Mouse (Mus musculus) C2C12 (cell line): Measurements from ENCODE around the gene Abcd1. TPM values are rescaled to one million over a fixed set of nuclear protein-coding genes. Genes with fewer than 3 reads are reported as not detected.

ENCODE experiments used
- H3K27me3 ChIP-seq: one replicate; pipeline ENCODE4 v1.6.1; 2011; ENCODE audit not compliant: control insufficient read depth, insufficient read depth, insufficient read length
- H3K36me3 ChIP-seq: one replicate; pipeline ENCODE4 v1.6.1; 2011; ENCODE audit not compliant: control insufficient read depth, insufficient read depth
- H3K4me3 ChIP-seq: one replicate; pipeline ENCODE4 v1.5.1; 2011; ENCODE audit warnings: mild to moderate bottlenecking, control low read depth; ENCODE audit not compliant: poor library complexity, insufficient read depth, severe bottlenecking
- H3K79me2 ChIP-seq: one replicate; pipeline ENCODE4 v1.6.1; 2011; ENCODE audit not compliant: control insufficient read depth, insufficient read depth
- H3K79me3 ChIP-seq: one replicate; pipeline ENCODE4 v1.6.1; 2011; ENCODE audit warnings: low read depth, control low read depth
- H3ac ChIP-seq: one replicate; pipeline ENCODE3; 2011; ENCODE audit warnings: low read depth; ENCODE audit not compliant: control insufficient read depth, insufficient read length
- CEBPB ChIP-seq: IDR thresholded peaks from one replicate; pipeline ENCODE4 v1.6.1; 2011; ENCODE audit warnings: low read depth, mild to moderate bottlenecking, control low read depth, moderate library complexity
- CTCF ChIP-seq: IDR thresholded peaks from one replicate; pipeline ENCODE4 v1.5.1; 2011; ENCODE audit not compliant: control insufficient read depth, insufficient read depth, insufficient read length
- FOSL1 ChIP-seq: IDR thresholded peaks from one replicate; pipeline ENCODE4 v1.8.0; 2011; ENCODE audit warnings: mild to moderate bottlenecking, low read length; ENCODE audit not compliant: poor library complexity, insufficient read depth, severe bottlenecking
- MAX ChIP-seq: IDR thresholded peaks from one replicate; pipeline ENCODE4 v1.6.1; 2011; ENCODE audit warnings: mild to moderate bottlenecking, control low read depth
- MYOD1 ChIP-seq: IDR thresholded peaks from one replicate; pipeline ENCODE4 v1.6.1; 2011; ENCODE audit warnings: low read depth; ENCODE audit not compliant: control insufficient read depth, insufficient read length
- MYOG ChIP-seq: IDR thresholded peaks from one replicate; pipeline ENCODE4 v1.6.1; 2011; ENCODE audit not compliant: control insufficient read depth, insufficient read length; ENCODE audit errors: extremely low read depth
- USF1 ChIP-seq: IDR thresholded peaks from one replicate; pipeline ENCODE4 v1.6.1; 2011; ENCODE audit warnings: low read depth, mild to moderate bottlenecking, control low read depth, moderate library complexity
- polyA plus RNA-seq: library from polyadenylated mRNA; unstranded; fragments of >200 nt; fragmentation: generic; extraction: Trizol; gene quantifications from one replicate; pipeline ENCODE4 v1.2.1, GENCODE M21; 2012; ENCODE audit warnings: missing spikeins

Gene Abcd1
- polyA plus RNA-seq, 1 experiment = 7.6 TPM

DNA sequence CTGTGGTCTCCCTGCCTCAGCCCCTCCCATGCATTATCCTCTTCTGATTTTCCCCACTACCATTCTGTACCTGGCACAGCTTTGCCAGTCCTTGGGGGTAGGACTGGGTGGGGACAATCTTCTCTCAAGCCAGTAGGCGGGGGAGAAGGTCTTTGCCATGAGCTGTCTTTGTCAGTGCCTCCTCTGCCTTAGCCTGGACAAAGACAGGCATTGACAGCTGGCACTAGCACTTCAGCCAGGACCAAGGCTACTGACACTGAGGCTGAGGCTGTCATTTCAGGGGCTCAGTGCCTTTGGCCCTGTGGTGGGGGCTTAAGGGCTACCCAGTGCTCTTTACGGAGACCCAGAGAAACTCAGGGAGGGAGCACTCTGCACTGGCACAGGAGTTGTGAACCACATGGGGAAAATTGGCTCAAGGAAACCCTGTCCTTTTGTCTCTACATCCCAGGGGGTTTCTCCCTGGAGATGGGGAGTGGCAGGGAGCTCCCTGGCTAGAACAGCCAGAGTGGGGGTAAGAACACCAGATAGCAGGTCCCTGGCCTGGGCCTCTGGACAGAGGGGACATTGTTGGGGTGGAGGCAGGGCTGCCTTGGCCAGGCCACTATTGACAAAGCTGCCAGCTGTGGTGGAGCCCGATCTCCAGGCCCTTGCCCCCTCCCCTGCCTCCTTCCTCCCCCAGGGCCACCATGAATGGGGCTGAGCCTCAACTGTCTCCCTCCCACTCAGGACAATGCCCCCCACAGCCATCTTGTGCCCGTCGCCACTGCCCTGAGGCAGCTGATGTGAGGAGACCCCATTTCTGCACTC lies 40.1 kb downstream of the Abcd1 start, which contains the start of gene Plxnb3:
Gene Plxnb3, plus strand, starts transcription at position 757 of the 807 bp plus-strand sequence.
- Histone ChIP-seq H3ac (no peak within 1 kb of the TSS), H3K4me3 (no peak within 1 kb of the TSS), H3K79me2 (no peaks in the 10 kb centered on the region), H3K79me3 (no peaks in the 10 kb centered on the region), H3K36me3 (no peaks in the 10 kb centered on the region), H3K27me3 (no peaks in the 10 kb centered on the region)
- TF ChIP-seq USF1 (no peak), MAX (no peak), MYOD1 (no peak), FOSL1 (no peak), CEBPB (no peak), MYOG (no peak), CTCF (no peak)

DNA sequence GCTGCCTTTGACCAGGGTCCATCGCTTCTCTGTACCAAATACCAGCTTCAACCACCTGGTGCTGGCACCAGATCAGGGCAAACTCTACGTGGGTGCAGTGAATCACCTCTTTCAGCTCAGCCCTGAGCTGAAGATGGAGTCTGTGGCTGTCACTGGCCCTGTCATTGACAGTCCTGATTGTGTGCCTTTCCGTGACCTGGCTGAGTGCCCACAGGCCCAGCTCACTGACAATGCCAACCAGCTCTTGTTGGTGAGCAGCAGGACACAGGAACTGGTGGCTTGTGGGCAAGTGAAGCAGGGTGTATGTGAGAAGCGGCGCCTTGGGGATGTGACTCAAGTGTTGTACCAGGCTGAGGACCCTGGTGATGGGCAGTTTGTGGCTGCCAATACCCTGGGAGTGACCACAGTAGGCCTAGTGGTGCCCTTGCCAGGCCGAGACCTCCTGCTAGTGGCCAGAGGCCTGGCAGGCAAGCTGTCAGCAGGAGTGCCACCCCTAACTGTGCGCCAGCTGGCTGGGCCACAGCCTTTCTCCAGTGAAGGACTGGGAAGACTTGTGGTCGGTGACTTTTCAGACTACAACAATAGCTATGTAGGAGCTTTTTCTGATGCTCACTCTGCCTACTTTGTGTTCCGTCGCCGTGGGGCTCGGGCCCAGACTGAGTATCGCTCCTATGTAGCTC lies 42.4 kb downstream of the Abcd1 start:
- peaks cover under 1% of the 10 kb centered on the region for H3K27me3 ChIP-seq
- TF ChIP-seq MAX (no peak), USF1 (no peak), CTCF (no peak), CEBPB (no peak), MYOG (no peak), MYOD1 (no peak), FOSL1 (no peak)

DNA sequence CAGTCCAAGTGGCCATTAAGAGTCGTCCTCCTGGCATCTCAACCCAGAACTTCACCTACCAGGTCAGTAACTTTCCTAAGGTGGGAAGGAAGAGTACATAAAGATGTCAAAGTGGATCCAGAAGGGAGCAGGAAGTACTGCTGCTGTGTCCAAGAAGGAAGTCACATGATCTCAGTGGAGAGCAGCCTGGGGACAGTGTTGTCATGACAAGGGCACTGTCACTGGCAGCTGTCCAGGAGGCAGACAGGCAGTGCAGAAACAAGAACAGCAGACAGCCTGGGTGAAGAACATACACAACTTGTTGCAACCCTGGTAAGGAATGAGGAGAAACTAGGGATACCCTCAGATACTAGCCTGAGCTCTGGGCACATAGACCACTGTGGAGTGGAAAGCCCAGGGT lies 48.9 kb downstream of the Abcd1 start:
- Histone ChIP-seq H3K79me2 (no peaks in the 10 kb centered on the region), H3K27me3 (peaks cover 4% of the 10 kb centered on the region), H3K4me3 (no peak overlapping the region), H3K79me3 (no peaks in the 10 kb centered on the region), H3ac (no peak overlapping the region), H3K36me3 (no peaks in the 10 kb centered on the region)
- TF ChIP-seq MAX = no peak
- no peak for TF ChIP-seq USF1

More for the DNA sequence above, 42.4 kb downstream of the Abcd1 start:
- Histone ChIP-seq H3ac (no peak overlapping the region), H3K79me2 (no peaks in the 10 kb centered on the region), H3K4me3 (no peak overlapping the region), H3K36me3 (no peaks in the 10 kb centered on the region), H3K79me3 (no peaks in the 10 kb centered on the region)

DNA sequence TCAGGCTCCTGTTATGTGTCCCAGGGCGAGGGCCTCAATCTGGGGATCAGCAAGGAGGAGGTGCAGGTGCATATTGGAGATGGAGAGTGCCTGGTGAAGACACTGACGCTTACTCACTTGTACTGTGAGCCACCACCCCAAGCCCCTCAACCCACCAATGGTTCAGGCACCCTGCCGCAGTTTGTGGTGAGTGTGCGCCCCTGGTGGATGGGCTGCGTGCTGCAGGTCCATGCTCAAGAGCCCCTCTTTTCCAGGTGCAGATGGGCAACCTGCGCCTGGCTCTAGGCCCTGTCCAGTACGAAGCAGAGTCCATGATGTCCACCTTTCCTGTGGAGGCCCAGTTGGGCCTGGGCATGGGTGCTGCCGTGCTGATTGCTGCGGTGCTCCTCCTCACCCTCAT lies 50.9 kb downstream of the Abcd1 start:
- Histone ChIP-seq H3K4me3 (no peak overlapping the region), H3K27me3 (peaks cover 4% of the 10 kb centered on the region), H3ac (no peak overlapping the region), H3K36me3 (no peaks in the 10 kb centered on the region), H3K79me2 (no peaks in the 10 kb centered on the region), H3K79me3 (no peaks in the 10 kb centered on the region)
- TF ChIP-seq USF1 = no peak
- TF ChIP-seq CTCF = peak; percentile 11

DNA sequence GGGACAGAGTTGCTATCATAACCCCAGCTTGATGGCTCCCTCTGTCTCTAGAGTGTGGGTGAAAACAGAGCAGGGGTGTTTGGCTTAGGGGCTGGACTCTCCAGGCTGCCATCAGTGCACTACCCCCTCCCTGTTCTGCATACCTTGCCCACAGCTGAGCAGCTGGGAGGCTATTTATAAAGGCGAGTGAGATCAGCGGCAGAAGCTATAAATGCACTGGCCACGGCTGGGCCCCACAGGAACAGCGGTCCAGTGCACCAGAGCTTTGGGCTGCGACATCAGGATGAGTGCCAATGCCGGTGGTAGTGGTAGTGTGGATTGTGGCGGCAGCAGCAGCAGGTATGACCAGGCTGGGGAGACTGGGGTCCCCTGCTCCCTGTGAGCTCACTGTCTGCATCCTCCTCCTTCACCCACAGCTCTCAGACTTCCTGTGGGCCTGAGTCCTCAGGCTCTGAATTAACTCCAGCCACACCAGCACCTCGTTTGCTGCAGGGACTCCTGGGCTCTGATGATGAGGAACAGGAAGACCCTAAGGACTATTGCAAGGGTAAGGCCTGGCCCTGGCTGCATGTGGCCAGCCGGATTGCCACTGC lies 57.9 kb downstream of the Abcd1 start, which contains the start of gene Srpk3:
Gene Srpk3, plus strand, starts transcription at position 238 of the 593 bp plus-strand sequence.
- Histone ChIP-seq H3K27me3 (no peaks in the 10 kb centered on the region), H3K79me3 (no peaks in the 10 kb centered on the region), H3K4me3 (no peak within 1 kb of the TSS), H3ac (no peak within 1 kb of the TSS), H3K79me2 (no peaks in the 10 kb centered on the region), H3K36me3 (peaks cover 8% of the 10 kb centered on the region)
- TF ChIP-seq USF1 (no peak), FOSL1 (no peak), MYOG (no peak), CTCF (no peak), MAX (no peak), CEBPB (no peak), MYOD1 (no peak)
